Mouse (Mus musculus) cerebellum, adult (tissue): ENCODE results near the gene Ankrd49.

ENCODE experiments used
- ATAC-seq: cut with Nextera tagmentation; 2 replicates; pipeline ENCODE4 v1.9.2; 2017; ENCODE audit warnings: mild to moderate bottlenecking, moderate library complexity, mixed read lengths; ENCODE audit not compliant: insufficient number of reproducible peaks, low FRiP score, low TSS enrichment

Gene Ankrd49

DNA sequence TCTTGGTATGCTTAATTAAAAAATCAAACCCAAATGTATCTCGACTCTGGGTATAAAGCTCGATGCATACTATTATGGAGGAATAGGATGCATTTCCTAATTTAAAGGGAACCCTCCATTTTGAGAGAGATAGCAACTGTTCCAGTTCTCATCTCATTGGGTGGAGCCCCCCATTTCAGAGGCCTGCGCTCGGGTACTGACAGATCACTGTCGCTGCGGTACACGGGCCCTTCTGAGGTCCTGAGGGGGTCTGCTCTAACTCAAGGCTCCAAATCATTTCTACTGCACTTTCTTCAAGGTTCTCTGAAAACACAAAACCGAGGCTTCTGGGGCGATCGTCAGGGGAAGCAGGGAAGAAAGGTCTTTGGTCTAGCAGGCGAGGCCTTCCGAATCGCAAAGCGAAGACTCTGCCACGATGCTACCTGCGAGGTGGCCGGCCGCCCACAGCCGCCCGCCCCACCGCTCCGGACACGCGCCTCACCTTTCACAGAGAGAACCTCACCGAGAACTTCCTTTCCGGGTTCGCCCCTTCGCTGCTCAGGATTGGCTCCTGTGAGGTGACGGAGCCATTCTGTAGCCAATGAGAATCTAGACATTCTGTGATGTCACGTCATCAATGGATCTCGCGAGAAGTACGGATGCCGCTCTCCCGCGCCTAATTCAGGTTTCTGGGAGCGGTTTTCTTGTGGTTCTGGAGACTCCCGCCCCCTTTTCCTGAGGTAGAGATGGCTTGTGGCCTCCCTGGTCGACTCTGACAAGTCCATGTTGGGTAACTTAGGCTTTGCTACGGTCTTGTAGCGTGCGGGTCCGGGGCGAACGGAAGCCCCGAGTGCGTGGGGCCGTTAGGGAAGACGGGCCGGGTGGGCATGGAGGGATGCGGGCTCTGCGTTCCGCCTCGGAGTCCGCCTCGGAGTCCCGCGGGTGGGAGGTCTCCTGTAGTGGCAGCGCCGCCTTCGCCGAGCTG is at the start of gene Ankrd49, which contains the start of gene Mre11a:
Gene Ankrd49, minus strand, starts transcription at position 818 of the 964 bp plus-strand sequence.
Gene Mre11a, plus strand, starts transcription at position 616 of the 964 bp plus-strand sequence.
- peak; percentile 100 for ATAC-seq

DNA sequence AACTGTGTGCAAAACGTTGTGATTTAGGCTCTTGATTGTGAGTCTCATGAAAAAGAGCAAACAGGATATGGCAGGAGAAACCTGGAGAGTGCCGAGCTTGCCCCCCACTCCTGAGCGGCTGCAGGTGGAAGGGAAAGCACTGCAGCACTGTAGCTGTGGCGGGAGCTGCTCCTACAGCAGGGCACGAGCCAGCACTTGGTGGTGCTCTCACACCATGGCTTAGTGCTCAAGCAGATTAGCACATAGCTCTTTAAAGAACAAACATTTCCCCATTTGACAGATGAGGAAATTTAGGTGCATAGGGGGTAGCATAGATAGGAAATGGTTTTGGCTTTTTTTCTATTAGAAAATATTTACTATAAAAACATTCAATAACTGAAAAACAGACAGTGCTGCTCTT is 47.4 kb upstream of the Ankrd49 start:
- ATAC-seq: no peak

DNA sequence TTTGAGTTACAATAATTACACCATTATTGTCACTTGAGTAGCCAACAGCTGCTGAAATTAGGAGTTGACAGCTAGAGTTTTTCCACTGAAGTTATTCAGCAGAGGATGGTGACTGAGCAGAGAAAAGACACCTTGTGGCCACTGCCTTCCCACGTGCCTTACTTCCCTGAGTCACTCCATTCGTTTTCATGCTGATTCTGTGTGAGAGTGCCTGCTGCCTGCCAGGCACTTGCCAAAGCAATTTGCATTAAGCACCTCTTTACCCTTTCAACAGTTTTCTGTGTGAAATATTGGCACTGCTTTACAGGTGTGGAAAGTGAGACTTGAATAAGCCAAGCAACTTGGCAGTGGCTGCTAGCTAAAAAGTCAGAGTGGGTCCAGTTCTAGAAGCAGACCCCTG is 43.2 kb upstream of the Ankrd49 start:
- no peak for ATAC-seq

DNA sequence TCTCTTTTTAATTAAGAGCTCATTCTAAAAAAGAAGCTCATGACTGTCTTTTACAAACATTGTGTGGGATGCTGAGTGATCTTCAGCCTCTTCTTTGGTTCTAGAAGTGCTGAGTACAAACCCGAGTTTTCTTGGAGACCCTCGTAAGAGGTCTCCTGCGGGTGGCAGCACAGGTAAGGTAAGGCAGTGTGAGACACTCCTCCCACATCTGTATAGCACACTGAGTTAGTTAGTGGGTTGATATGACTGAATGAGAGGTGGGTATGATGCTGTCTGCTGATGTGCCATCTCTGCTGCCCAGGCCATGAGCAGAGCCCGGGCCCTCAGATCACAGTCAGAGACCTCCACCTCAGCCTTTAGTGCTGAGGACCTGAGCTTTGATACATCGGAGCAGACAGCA is 40.2 kb upstream of the Ankrd49 start:
- no peak for ATAC-seq

DNA sequence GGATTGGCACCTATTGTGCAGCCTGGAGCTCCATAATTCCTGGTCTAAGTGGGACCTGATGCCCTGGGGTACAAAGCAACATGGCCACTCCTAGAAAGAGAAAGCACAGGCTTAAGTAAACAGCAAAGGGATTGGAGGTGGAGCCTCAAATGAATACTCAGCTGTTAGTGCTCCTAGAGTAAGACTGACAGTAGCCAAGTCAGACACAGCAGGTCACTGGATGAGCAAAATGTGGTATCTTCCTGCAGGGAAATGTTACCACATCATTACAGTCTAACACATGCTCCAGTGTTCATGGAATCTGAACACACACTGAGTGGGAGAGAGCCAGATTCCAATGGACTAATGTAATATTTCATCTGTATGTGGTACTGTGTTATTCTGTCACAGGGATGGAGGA is 36.7 kb upstream of the Ankrd49 start:
- ATAC-seq: no peak

DNA sequence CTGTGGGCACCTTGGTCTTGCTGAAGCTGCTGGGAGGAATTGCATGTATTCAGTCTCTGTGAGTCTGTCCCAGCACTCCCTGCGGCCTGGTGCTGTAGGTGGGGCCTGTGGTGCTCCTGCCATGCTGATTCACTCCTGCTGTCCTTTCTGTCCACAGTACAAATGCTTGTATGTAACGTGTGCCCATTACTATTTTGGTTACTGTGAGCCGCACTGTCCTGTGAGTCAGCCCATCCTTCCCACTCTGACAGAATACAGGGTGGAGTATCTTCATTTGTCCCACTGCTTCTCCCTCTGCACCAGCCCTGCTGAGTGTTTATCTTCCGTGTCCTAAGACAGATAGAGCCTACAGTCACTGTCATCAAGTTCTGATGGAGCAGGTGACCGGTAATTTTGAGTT is 25.5 kb upstream of the Ankrd49 start:
- no peak for ATAC-seq

DNA sequence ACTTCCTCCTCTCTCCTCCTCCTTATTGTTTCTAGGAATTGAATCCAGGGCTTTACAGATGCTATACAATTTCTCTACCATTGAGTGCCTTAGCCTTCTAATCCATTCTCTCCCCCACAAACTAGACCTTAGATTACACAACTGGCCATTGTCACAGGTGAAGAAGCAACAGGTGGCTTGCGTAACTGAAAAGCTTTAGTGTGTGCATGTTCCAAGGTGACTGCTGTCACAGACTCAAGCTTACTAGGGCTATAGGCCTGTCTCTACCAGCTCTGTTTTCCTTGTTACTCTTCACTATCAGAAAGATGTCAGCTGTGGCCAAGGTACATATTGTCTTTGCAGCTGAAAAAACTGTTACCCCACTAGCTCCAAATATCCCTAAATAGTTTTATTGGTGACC is 22.1 kb upstream of the Ankrd49 start:
- ATAC-seq: no peak

DNA sequence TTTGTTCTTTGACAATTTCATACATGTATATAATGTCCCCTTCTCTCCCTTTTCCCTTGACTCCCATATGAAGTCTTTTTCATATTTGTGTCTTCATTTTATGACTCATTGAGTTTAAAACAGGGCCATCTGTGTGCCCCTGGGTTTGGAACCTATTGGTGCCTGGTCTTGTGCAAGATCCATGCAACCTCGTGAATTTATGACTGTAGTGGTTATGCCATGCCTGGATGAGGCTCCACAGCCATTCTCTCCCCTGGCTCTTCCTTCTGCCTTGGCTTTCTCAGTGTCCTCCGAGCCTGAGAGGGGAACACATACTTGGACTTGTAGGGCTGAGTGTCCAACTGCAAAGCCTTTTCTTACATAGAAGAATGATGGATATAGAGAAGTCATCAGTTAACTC is 21.1 kb upstream of the Ankrd49 start:
- ATAC-seq: no peak

DNA sequence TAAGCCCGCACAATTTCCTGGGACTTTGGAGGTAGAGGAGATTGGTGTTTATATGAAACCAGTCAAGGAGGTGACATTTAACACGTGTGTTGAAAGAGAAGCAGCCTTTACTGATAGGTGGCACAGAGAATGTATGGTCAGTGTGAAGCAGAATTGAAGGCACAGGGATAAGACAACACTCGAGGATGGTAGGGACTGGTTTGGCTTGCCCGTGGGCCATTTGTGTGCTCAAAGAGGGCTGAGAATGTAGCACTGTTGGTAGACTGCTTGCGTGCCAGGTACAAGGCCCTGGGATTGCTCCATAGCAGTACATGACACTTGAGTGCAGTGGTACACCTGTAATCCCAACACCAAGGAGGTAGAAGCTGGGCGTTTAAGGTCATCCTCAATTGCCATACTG is 2.7 kb upstream of the Ankrd49 start:
- no peak for ATAC-seq

DNA sequence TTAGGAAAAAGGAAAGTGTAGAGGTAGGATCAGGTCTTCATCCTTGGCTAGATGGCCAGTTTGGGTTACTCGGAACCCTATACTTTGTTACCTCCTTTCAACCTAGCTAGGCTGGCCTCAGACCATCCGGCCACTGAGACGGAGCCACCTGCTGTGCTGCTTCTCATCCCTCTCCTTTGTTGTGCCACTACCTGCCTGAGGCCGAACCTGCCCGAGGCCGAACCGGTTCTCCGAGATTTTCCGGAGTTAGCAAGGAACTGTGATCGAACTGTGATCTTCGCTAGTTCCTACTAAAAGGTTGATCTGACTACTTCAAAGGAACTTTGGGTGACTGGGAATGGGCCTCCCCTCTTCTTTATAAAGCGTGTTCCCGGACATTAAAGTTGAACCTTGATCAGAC is 6.3 kb downstream of the Ankrd49 start:
- ATAC-seq: no peak

DNA sequence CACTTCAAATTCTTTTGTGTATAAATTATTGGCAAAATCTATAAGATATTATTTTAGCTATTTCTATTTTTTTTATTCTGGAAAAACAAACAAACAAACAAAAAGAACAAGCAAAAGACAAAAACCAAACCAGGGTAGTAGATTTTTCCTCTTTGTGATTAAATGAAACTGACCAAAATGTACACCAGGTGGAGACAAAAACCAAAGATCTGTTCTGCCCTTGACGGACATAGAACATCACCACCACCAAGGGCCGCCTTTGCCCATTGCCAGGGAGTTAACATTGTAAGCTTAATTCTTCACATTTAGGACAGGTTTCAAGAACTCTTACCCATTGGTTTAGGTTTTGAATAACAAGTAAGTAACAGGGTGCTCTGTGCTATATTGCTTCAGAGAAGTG is 10.8 kb downstream of the Ankrd49 start:
- no peak for ATAC-seq

DNA sequence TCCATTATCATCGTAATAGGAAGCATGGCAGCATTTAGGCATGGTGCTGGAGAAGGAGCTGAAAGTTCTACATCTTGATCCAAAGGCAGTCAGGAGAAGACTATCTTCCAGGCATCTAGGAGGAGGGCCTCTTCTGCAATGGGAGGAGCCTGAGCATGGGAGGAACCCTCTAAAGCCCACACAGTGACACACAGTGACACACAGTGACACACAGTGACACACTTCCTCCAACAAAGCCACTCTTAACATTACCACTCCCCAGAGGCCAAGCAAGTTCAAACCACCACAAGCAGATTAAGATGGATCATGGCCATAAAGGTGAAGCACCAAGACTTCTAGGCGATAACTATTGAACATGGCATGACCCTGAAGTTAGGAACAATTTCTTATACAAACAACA is 12.6 kb downstream of the Ankrd49 start:
- no peak for ATAC-seq

DNA sequence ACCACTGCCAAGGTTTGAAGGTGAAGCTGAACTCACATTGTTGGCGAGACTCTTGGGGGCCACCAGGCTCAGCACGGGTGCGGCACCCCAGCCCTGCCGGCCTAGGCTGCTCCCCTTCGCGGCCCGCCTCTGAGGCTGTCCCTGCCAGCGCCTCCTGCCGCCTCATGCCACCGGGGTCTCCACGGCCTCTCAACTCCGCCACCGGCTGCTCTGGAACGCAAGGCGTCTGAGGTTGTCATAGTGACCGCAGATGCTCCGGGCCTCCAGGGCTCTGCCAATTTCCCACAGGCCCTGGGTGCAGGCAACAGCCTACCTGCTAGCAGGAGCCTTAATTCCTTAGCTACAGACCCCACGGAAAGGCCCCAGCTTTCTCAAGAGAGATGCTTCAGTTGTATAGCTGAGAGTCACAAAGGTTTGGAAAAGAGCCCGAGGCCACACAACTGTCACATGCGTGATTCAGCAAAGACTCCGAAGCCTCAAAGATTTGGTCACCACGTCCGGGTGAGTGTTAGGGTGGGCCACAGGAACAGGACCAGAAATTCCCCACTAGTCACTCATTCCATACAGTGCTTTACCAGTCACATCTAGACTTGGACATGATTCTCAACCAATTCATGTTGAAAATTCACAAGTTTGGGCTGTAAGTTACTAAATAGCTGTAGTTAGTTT is 13.7 kb downstream of the Ankrd49 start, which contains the start of gene 1700012B09Rik:
Gene 1700012B09Rik, minus strand, starts transcription at position 228 of the 669 bp plus-strand sequence.
- ATAC-seq: no peak

DNA sequence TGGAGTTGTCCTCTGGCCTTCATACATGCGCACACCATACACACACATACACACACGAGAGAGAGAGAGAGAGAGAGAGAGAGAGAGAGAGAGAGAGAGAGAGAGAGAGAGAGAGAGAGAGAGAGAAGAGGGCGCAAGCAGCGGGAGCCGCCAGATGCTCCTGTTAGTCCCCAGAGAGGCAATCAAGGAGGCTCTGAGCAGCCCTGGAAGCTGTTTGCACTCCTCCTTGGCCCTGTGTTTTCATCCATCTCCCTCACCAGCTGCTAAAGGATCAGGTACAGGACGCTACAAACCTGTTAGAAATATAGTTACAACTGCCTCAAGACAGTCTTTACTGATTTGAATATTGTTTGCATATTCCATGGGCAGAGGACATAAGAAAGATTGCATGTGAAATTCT is 14.8 kb downstream of the Ankrd49 start:
- ATAC-seq: no peak

DNA sequence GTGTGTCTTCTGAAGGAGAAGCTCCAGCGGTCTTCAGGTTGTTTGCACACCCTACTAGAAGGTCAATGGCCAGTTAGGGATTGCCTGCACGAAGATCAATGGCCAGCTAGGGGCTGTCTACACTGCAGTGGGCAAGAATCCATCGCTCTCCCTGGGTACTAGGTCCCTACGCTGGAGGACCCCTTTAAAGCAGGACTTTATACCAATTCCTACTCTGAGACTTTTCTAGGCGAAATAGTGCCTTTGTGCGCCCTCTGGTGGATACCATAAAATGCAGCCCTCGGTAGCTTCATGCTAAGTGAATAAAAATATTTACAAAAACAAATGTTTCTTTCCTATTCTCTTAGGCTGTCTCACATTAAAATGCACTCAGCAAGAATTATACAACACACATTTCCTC is 19.9 kb downstream of the Ankrd49 start:
- ATAC-seq: no peak

DNA sequence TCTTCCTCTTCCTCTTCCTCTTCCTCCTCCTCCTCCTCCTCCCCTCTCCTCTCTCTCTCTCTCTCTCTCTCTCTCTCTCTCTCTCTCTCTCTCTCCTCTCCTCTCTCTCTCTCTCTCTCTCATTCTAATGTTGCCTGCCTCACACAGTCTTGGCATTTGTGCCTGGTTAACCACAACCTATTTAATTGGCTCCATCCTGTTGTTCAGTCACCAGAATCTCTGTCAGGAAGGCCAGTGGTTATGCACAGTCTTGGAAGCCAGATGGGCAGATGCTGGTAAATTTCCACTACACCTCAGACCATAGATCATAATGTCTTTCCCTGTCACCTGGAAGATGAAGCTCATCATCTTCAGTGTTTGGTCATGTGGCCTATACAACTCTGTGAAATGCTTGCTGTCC is 25.4 kb downstream of the Ankrd49 start:
- ATAC-seq: no peak

DNA sequence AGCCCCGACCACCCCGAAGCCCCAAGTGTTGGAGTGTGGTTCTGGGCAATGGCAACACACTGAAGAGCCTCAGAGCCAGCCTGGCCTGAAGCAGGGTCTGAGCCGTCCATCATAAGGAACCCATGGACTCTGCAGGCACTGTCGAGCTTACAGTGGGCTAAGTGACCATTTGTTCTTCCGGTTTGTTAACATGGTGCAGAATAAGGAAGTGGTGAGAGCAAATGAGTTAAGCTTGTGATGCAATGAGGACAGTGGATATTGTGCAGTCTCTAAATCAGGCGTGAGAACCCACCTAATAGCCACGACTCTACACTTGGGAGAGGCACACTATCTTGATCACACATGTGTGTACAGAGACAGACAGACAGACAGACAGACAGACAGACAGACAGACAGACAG is 26.1 kb downstream of the Ankrd49 start:
- ATAC-seq: no peak

DNA sequence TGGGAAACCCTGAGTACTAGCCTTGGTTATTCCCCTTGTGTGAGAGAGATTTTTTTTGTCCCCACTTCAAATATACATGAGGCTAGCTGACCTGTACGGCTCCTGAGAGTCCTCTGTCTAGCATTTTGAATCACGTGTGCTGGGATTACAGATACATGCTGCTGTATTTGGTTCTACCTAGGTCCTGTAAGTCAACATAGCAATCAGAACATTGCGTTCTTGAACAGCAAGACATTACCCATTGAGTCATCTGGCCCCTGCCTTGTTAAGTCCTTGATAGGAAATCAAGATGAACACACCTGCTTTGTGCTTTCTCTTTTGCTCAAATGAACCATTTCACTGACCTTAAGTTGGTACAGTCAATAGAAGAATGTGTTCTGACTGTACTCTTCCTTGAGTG is 30.2 kb downstream of the Ankrd49 start:
- no peak for ATAC-seq

DNA sequence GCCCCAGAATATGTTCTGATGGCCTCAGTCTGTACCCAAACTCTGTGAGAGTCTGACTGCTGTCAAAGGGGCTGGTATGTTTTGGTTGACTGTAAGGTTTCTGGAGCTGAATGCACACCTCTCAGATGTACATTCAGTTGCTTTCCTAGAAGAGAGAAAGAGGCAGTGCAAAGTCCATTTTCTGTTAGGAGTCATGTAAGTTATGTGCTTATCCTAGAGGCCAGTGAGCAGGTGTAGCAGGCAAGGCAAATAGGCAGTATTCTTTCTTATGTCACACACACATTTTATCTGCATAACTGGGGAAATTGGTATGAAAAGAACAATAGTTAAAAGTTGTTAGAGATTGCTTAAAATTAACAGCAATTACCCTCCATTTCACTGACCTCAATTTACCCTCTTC is 30.7 kb downstream of the Ankrd49 start:
- ATAC-seq: no peak

DNA sequence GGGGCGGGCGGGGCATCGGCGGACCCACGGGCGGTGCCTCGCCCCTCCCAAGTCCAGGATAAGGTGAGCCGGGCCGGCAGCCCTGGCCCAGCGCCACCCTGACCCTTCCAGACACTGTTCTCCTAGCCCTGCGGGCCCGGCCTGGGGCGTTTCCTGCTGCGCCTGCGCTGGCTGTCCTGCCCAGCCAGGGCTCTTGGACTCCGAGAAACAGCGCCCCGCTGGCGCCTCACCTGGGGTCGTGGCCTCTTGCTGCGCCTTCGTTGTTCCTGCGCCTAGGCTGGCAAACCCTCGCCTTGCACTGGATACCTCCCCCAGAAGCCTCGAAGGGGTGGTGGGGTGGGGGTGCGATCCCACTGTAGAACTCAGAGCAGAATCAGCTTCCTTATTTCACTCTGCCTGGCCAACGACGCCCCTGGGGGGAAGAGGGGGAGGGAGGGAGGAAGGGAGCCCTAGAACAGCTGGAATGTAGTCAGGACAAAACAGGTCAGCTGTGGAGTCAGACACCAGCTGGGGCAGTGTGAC is 32.6 kb downstream of the Ankrd49 start, which contains the start of gene Fut4:
Gene Fut4, minus strand, starts transcription at position 393 of the 522 bp plus-strand sequence.
- no peak for ATAC-seq

DNA sequence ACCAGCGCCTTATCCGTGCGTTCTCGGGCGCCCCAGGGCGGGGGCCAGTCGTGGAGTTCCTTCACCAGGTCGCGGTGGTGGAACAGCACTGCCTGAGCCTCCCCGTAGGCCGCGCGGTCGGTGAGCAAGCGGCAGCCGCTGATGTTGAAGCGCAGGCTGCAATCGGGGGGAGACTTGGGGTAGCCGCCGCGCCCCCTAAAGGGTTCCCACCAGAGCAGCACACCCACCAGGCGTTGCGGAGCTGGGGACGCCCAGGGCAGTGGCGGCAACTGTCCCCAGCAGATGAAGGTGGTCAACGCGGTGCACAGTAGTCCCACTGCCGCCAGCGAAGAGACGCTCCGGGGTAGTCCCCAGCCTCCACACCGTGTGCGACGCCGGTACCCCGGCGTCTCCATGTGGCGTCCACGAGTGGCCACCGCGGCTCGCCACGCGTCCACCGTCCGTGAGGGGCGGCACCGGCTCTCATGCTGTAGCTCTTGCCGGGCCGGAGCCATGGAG is 33.1 kb downstream of the Ankrd49 start:
- ATAC-seq: 0 out of 2 replicates have a peak, but pooled peaks have one; percentile 15
